ENCODE assay signal across 26 mouse cellular contexts in the genomic region with DNA sequence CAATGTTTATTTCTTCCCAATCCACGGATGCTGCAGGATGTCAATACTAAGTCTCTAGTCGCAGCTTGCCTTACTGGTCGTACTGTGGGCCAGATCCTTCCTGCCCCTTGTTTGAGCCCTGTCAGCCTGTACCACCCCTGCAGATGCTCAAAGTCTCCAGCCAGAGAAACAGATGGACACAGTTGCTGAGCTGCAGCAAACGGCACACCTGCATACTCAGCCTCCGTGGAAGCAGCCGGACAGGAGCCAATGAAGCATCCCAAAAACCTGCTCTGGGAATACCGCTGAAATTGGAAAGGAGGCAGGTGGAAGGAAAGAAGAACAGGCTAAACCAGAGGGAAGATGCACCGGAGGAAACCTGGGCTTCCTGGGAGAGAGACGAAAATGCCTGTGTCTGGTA.
DNase-seq lines count a peak whose midpoint lies in the region; ATAC-seq and TF ChIP-seq lines count a peak whose summit lies in the region.
"Had no signal": no experiment of that assay in that cellular context is flagged by ENCODE, and none has a peak within 500 bp of the region (broad histone marks: within the 10 kb centered on the region; RNA-seq: fewer than 3 reads in every experiment).

No protein-coding gene starts in this region.

- no peak overlapping the region for H3K9ac ChIP-seq in hindbrain, embryonic 15.5 days
- H3K9ac ChIP-seq in hindbrain, postnatal 0 days (replicated peaks; ENCODE audit: low read length), result no peak overlapping the region
- H3K9ac ChIP-seq: kidney, embryonic 15.5 days; liver, embryonic 12.5 days; liver, postnatal 0 days; neural tube, embryonic 13.5 days had no signal

- no peaks in the 10 kb centered on the region for H3K27me3 ChIP-seq in hindbrain, embryonic 15.5 days
- no peaks in the 10 kb centered on the region for H3K27me3 ChIP-seq in hindbrain, embryonic 10.5 days (ENCODE audit: insufficient read depth, poor library complexity, severe bottlenecking)
- H3K27me3 ChIP-seq in hindbrain, postnatal 0 days (ENCODE audit: insufficient read depth, low read length), result no peaks in the 10 kb centered on the region
- H3K27me3 ChIP-seq: kidney, embryonic 15.5 days; liver, embryonic 12.5 days; neural tube, embryonic 13.5 days had no signal

- 66% methylated on average over 9 of the region's 9 CpGs for WGBS in hindbrain, embryonic 15.5 days
- 91% methylated on average over 9 of the region's 9 CpGs for WGBS in hindbrain, embryonic 10.5 days
- WGBS in hindbrain, postnatal 0 days, result 55% methylated on average over 9 of the region's 9 CpGs

- H3K4me2 ChIP-seq in hindbrain, embryonic 15.5 days, result no peak overlapping the region
- no peak overlapping the region for H3K4me2 ChIP-seq in hindbrain, postnatal 0 days (ENCODE audit: low read depth, low read length)
- H3K4me2 ChIP-seq: heart, embryonic 11.5 days; kidney, embryonic 15.5 days; liver, embryonic 12.5 days; midbrain, embryonic 11.5 days; neural tube, embryonic 13.5 days had no signal

- peaks cover 17% of the 10 kb centered on the region for H3K4me1 ChIP-seq in hindbrain, embryonic 15.5 days (replicated peaks)
- peaks cover 10% of the 10 kb centered on the region; the same call in 1 of the 2 replicates for H3K4me1 ChIP-seq in hindbrain, embryonic 10.5 days (replicated peaks)
- H3K4me1 ChIP-seq in hindbrain, postnatal 0 days (ENCODE audit: insufficient read depth, low read length), result peaks cover 11% of the 10 kb centered on the region; the same call in 1 of the 2 replicates
- H3K4me1 ChIP-seq: neural tube, embryonic 13.5 days had no signal

- no peaks in the 10 kb centered on the region for H3K36me3 ChIP-seq in hindbrain, embryonic 15.5 days
- H3K36me3 ChIP-seq in hindbrain, embryonic 10.5 days, result no peaks in the 10 kb centered on the region
- no peaks in the 10 kb centered on the region for H3K36me3 ChIP-seq in hindbrain, postnatal 0 days (ENCODE audit: insufficient read depth, low read length)
- H3K36me3 ChIP-seq: kidney, embryonic 15.5 days; liver, embryonic 12.5 days; neural tube, embryonic 13.5 days had no signal

- peak overlapping the region; percentile 23 for H3K27ac ChIP-seq in hindbrain, embryonic 15.5 days (replicated peaks)
- no peak overlapping the region for H3K27ac ChIP-seq in hindbrain, embryonic 10.5 days
- H3K27ac ChIP-seq in hindbrain, postnatal 0 days, result peak overlapping the region; percentile 57; the same call in 1 of the 2 replicates
- H3K27ac ChIP-seq: gastrocnemius, adult 2 months; kidney, embryonic 15.5 days; layer of hippocampus, adult 2 months; left cerebral cortex, adult 2 months; liver, embryonic 12.5 days; neural tube, embryonic 13.5 days had no signal

- ATAC-seq in hindbrain, embryonic 15.5 days (ENCODE audit: low FRiP score, low read depth), result no peak
- ATAC-seq in hindbrain, postnatal 0 days, result 0 out of 2 replicates have a peak, but pooled peaks have one; percentile 59
- ATAC-seq: forebrain, embryonic 16.5 days; inflammation-experienced regulatory T-cells, adult 6 months; liver, embryonic 12.5 days; liver, postnatal 0 days had no signal

- no peak overlapping the region for H3K4me3 ChIP-seq in hindbrain, embryonic 15.5 days
- H3K4me3 ChIP-seq in hindbrain, embryonic 10.5 days, result no peak overlapping the region
- H3K4me3 ChIP-seq in hindbrain, postnatal 0 days (ENCODE audit: low read length), result no peak overlapping the region
- H3K4me3 ChIP-seq: gastrocnemius, adult 2 months; kidney, embryonic 15.5 days; layer of hippocampus, adult 2 months; left cerebral cortex, adult 2 months; liver, embryonic 12.5 days; neural tube, embryonic 13.5 days had no signal

- H3K9me3 ChIP-seq in hindbrain, embryonic 15.5 days, result no peaks in the 10 kb centered on the region
- no peaks in the 10 kb centered on the region for H3K9me3 ChIP-seq in hindbrain, embryonic 10.5 days
- no peaks in the 10 kb centered on the region for H3K9me3 ChIP-seq in hindbrain, postnatal 0 days (ENCODE audit: low read length)
- H3K9me3 ChIP-seq: kidney, embryonic 15.5 days; liver, embryonic 12.5 days; neural tube, embryonic 13.5 days had no signal

- TF ChIP-seq CTCF in hindbrain, postnatal 0 days (IDR thresholded peaks at IDR 0.05; ENCODE audit: low read depth), result no peak

- peak; percentile 73 to 74 for DNase-seq in cerebellum, postnatal 10 days
- no peak for DNase-seq in cerebellum, adult 11 months
- DNase-seq in hindbrain, embryonic 10.5 days (ENCODE audit: low spot score), result no peak
- peak; percentile 48 to 57 for DNase-seq in cerebellum, postnatal 25 days
- DNase-seq in hindbrain, postnatal 0 days (ENCODE audit: low spot score), result peak; percentile 45
- DNase-seq: adrenal gland, postnatal 25 days; B cell, adult 2 months; gastrocnemius, adult 2 months; gastrocnemius, postnatal 36 days; heart, adult 18-20 months; heart, postnatal 36 days; kidney, adult 11 months; kidney, postnatal 25 days; liver, postnatal 0 days; lung, postnatal 36 days; right cerebral cortex, postnatal 4 days had no signal

Comparison
In these comparisons a context has a peak if more than half of its experiments do, and no peak if none do; other contexts are left out.
1. DNase-seq: peak in cerebellum, postnatal 10 days (2 of 2), cerebellum, postnatal 25 days (2 of 2) and hindbrain, postnatal 0 days (single experiment); none in cerebellum, adult 11 months (single experiment) and hindbrain, embryonic 10.5 days (single experiment).